Mouse (Mus musculus) lung, adult 2 months (tissue): ENCODE results near the gene Nup54.

Experiments
- CTCF ChIP-seq: fragments of 200-500 bp; IDR thresholded peaks from 2 replicates; pipeline ENCODE4 v1.5.1; 2011; ENCODE audit warnings: mild to moderate bottlenecking, low read length, control low read depth; ENCODE audit not compliant: insufficient read depth
- POLR2A ChIP-seq: fragments of 200-500 bp; IDR thresholded peaks from 2 replicates; pipeline ENCODE4 v1.6.1; 2011; ENCODE audit warnings: low read depth, mild to moderate bottlenecking, control low read depth, low read length, borderline replicate concordance; ENCODE audit errors: extremely low read depth

DNA sequence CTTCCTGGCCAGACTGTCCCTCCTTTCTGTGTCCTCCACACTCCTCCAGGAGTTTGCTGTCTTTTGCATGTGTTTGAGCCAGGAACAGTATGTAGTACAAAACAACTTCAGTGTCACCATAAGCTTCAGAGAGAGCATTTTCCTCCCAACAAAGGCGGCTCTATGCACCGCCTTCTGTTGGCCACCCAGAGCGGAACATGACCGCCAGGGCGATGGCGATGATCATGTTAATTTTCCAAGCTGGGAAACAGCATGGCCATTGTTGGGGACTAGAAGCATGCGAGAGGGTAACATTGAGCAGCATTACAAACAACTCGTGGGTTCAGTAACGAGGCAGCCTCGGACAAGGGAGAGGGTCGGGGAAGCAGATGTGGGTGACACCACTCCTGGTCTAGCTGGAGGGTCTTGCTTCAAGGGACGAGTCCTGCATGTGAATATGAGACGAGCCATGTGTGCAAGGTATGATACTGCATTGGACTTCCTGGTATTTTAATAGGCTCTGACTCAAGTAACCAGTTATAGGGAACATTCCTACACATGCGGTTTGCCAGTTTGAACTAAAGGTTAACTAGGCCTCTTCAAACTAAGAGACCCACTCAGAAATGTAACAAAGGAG is 63.5 kb downstream of the Nup54 start:
- TF ChIP-seq POLR2A (no peak), CTCF (no peak)
